Mouse (Mus musculus): ENCODE data around the gene Pom121. TPM values are rescaled to one million over a fixed set of nuclear protein-coding genes. Genes with fewer than 3 reads are reported as not detected.

Gene Pom121
- polyA plus RNA-seq, 1 experiment = 50.3 TPM

DNA sequence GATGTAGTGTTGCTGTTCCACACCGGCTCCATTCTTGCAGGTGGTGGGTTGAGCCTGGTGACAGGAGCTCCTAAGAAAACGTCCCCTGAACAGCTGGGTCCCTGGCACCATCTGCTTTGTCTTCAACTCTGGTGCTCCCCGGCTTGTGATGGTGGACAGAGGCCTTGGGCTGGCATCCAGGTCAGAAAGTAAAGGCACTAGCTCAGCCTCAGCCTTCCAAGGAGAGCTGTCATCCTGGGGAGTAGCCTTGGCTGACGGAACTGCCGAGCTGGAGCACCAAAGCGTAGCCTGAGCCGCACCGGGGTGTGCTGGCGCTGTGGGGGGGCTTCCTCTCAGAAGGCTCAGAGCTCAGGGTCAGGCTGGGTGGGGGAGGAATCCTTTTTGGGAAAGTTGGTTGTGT lies 15.9 kb upstream of the Pom121 start:
- H3K4me1 ChIP-seq (replicated peaks; ENCODE audit: control insufficient read depth, insufficient read depth, low read length) = peaks cover 6% of the 10 kb centered on the region; the same call in 1 of the 2 replicates
- no peak overlapping the region for H3K4me3 ChIP-seq (ENCODE audit: control insufficient read depth, insufficient read depth, low read length)
- H3K27ac ChIP-seq (ENCODE audit: control insufficient read depth, insufficient read depth, low read length) = no peak overlapping the region
- H3K36me3 ChIP-seq (ENCODE audit: control insufficient read depth, insufficient read depth, low read length) = no peaks in the 10 kb centered on the region
- DNase-seq = no peak
- no peaks in the 10 kb centered on the region for H3K27me3 ChIP-seq (ENCODE audit: control insufficient read depth, insufficient read depth, low read length)
- TF ChIP-seq CTCF (IDR thresholded peaks at IDR 0.05; ENCODE audit: borderline replicate concordance, control insufficient read depth, extremely low read depth, insufficient read depth, low read length, poor library complexity) = no peak
- TF ChIP-seq POLR2A (IDR thresholded peaks at IDR 0.05; ENCODE audit: control insufficient read depth, extremely low read depth, insufficient read depth, low read length, poor library complexity) = no peak
- 90% methylated on average over 9 of the region's 9 CpGs for WGBS

DNA sequence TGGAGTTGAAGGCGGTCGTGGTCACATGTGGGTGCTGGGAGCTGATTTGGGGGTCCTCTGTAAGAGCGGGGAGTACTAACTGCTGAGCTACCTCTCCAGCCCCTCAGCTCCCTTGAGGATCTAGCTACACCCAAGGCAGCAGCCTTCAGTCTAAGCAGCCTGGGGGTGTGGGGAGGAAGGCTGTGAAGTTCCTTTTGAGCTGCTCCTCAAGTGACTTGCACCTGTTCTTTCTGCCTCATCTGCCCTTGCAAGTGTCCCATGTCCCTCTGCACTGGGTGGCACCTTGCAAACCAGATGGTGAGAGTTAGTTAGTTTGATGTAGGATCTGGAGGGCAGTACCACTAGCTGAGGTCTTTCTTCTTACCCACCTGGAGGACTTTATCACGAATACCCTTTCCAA lies 13.8 kb upstream of the Pom121 start:
- TF ChIP-seq CTCF (IDR thresholded peaks at IDR 0.05; ENCODE audit: borderline replicate concordance, control insufficient read depth, extremely low read depth, insufficient read depth, low read length, poor library complexity) = no peak
- TF ChIP-seq POLR2A (IDR thresholded peaks at IDR 0.05; ENCODE audit: control insufficient read depth, extremely low read depth, insufficient read depth, low read length, poor library complexity) = no peak
- no peak overlapping the region for H3K27ac ChIP-seq (ENCODE audit: control insufficient read depth, insufficient read depth, low read length)
- no peaks in the 10 kb centered on the region for H3K36me3 ChIP-seq (ENCODE audit: control insufficient read depth, insufficient read depth, low read length)
- peaks cover 6% of the 10 kb centered on the region; the same call in 1 of the 2 replicates for H3K4me1 ChIP-seq (replicated peaks; ENCODE audit: control insufficient read depth, insufficient read depth, low read length)
- no peak overlapping the region for H3K4me3 ChIP-seq (ENCODE audit: control insufficient read depth, insufficient read depth, low read length)
- no peak for DNase-seq
- 74% methylated on average over 4 of the region's 4 CpGs for whole genome bisulfite sequencing
- H3K27me3 ChIP-seq (ENCODE audit: control insufficient read depth, insufficient read depth, low read length) = no peaks in the 10 kb centered on the region

DNA sequence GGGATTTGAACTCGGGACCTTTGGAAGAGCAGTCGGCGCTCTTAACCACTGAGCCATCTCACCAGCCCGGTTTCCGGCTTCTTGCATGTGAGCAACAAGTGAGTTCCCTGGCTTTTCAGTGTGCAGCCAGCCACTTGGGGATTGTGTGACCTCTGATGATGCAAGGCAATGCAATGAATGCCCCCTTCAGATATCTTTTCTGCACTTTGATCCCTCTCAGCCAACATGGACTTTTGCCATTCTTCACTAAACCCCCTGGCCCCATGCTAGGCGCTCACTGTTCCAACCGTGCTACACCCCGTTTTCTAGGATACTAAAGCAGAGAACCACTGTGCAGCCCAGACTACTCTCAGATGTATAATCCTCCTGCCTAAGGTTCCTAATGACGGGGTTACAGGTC lies 11.1 kb upstream of the Pom121 start:
- no peak overlapping the region for H3K4me3 ChIP-seq (ENCODE audit: control insufficient read depth, insufficient read depth, low read length)
- H3K27ac ChIP-seq (ENCODE audit: control insufficient read depth, insufficient read depth, low read length) = no peak overlapping the region
- TF ChIP-seq POLR2A (IDR thresholded peaks at IDR 0.05; ENCODE audit: control insufficient read depth, extremely low read depth, insufficient read depth, low read length, poor library complexity) (no peak), CTCF (IDR thresholded peaks at IDR 0.05; ENCODE audit: borderline replicate concordance, control insufficient read depth, extremely low read depth, insufficient read depth, low read length, poor library complexity) (no peak)
- no peaks in the 10 kb centered on the region for H3K27me3 ChIP-seq (ENCODE audit: control insufficient read depth, insufficient read depth, low read length)
- WGBS = 91% methylated on average over 9 of the region's 9 CpGs
- peaks cover 5% of the 10 kb centered on the region; the same call in 1 of the 2 replicates for H3K4me1 ChIP-seq (replicated peaks; ENCODE audit: control insufficient read depth, insufficient read depth, low read length)
- DNase-seq = no peak
- H3K36me3 ChIP-seq (ENCODE audit: control insufficient read depth, insufficient read depth, low read length) = no peaks in the 10 kb centered on the region

DNA sequence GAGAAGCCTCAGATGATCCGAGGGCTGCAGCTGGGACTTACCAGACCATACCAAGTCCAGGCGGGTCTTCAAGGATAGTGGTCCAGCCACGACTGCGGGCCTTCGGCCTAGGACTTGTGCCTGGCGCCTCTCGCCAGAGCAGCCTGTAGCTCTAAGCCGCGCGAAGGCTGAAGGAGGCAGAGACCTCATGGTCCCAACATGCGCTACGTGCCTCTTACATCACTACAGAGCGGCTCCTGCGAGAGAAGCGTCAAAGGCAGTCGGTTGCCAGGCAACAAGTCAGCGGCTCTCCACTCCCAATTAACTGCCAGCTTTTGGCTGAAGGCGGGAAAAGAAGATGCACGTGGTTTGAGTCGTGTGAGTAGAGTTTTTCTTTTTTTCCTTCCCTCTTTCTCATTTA lies 10.3 kb upstream of the Pom121 start:
- Histone ChIP-seq H3K4me1 (replicated peaks; ENCODE audit: control insufficient read depth, insufficient read depth, low read length) (0 out of 2 replicates have a peak, but pooled peaks cover 2% of the 10 kb centered on the region), H3K4me3 (ENCODE audit: control insufficient read depth, insufficient read depth, low read length) (no peak overlapping the region), H3K27ac (ENCODE audit: control insufficient read depth, insufficient read depth, low read length) (no peak overlapping the region), H3K36me3 (ENCODE audit: control insufficient read depth, insufficient read depth, low read length) (no peaks in the 10 kb centered on the region), H3K27me3 (ENCODE audit: control insufficient read depth, insufficient read depth, low read length) (no peaks in the 10 kb centered on the region)
- no peak for TF ChIP-seq CTCF (IDR thresholded peaks at IDR 0.05; ENCODE audit: borderline replicate concordance, control insufficient read depth, extremely low read depth, insufficient read depth, low read length, poor library complexity)
- TF ChIP-seq POLR2A (IDR thresholded peaks at IDR 0.05; ENCODE audit: control insufficient read depth, extremely low read depth, insufficient read depth, low read length, poor library complexity) = no peak
- 71% methylated on average over 20 of the region's 20 CpGs for WGBS
- DNase-seq = no peak

DNA sequence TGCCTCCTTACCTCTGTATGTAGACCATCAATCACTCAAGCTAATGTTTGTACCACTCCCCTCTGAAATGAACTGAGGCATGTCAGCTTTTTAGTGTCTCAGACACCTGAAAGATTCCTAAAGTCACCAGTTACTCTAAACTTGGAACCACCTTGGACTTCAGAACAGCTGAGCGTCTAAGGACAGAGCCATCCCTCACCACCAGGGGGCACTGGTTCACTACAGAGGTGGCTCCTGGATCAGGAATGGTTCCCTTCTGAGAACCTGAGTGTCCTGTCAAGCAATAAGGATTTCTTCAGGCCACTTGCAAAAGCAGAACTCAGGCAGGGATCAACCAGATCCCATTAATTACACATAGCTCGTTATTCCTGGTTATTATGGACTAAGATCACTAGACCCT lies 5.9 kb upstream of the Pom121 start:
- 6% methylated on average over 2 of the region's 2 CpGs for WGBS
- DNase-seq = peak; percentile 75

DNA sequence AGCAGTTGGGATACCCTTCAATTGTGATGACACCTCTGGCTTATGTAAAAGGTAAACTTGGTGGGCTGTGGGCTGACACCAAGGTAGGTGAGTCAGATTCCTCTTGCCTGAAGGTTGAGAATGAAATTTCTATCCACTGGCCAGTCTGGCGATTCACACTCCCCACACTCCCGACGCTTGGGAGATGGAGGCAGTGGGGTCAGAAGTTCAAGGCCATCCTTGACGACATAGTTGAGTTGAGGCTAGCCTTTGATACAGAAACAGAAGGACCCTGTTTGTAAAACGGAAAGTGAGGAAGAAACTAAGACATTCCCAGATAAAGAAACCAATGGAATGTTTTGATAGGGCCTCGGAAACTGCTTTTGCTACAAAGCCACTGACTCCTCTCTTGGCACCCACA lies 5.0 kb upstream of the Pom121 start:
- WGBS = 91% methylated on average over 6 of the region's 6 CpGs
- no peak overlapping the region for H3K4me3 ChIP-seq (ENCODE audit: control insufficient read depth, insufficient read depth, low read length)

More for the DNA sequence above, 5.9 kb upstream of the Pom121 start:
- TF ChIP-seq CTCF (IDR thresholded peaks at IDR 0.05; ENCODE audit: borderline replicate concordance, control insufficient read depth, extremely low read depth, insufficient read depth, low read length, poor library complexity) (peak; percentile 31; the same call in 1 of the 2 replicates), POLR2A (IDR thresholded peaks at IDR 0.05; ENCODE audit: control insufficient read depth, extremely low read depth, insufficient read depth, low read length, poor library complexity) (no peak)
- Histone ChIP-seq H3K27ac (ENCODE audit: control insufficient read depth, insufficient read depth, low read length) (no peak overlapping the region), H3K27me3 (ENCODE audit: control insufficient read depth, insufficient read depth, low read length) (no peaks in the 10 kb centered on the region), H3K4me1 (replicated peaks; ENCODE audit: control insufficient read depth, insufficient read depth, low read length) (no peaks in the 10 kb centered on the region), H3K4me3 (ENCODE audit: control insufficient read depth, insufficient read depth, low read length) (no peak overlapping the region), H3K36me3 (ENCODE audit: control insufficient read depth, insufficient read depth, low read length) (no peaks in the 10 kb centered on the region)

DNA sequence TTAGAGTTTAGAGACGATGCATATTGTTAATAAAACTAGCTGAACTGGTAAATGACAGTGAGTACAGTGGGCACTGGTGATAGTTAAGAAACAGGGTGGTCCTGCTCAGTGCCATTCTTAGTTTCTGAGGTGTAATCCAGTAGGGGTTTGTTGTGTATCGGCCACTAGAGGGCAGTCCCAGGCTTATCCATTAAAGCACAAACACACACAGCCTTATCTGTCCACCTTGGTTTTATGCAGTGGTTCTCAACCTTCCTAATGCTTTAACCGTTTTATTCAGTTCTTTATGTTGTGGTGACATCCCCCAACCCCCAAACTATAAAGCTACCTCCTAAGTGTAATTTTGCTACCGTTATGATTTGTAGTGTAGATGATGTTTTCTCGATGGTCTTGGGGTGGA lies 1.5 kb upstream of the Pom121 start:
- peaks cover 12% of the 10 kb centered on the region for H3K36me3 ChIP-seq (ENCODE audit: control insufficient read depth, insufficient read depth, low read length)
- H3K4me3 ChIP-seq (ENCODE audit: control insufficient read depth, insufficient read depth, low read length) = no peak overlapping the region
- no peak overlapping the region for H3K27ac ChIP-seq (ENCODE audit: control insufficient read depth, insufficient read depth, low read length)
- peak; percentile 37 for DNase-seq
- TF ChIP-seq CTCF (IDR thresholded peaks at IDR 0.05; ENCODE audit: borderline replicate concordance, control insufficient read depth, extremely low read depth, insufficient read depth, low read length, poor library complexity) (no peak), POLR2A (IDR thresholded peaks at IDR 0.05; ENCODE audit: control insufficient read depth, extremely low read depth, insufficient read depth, low read length, poor library complexity) (no peak)
- peaks cover 10% of the 10 kb centered on the region; the same call in 1 of the 2 replicates for H3K4me1 ChIP-seq (replicated peaks; ENCODE audit: control insufficient read depth, insufficient read depth, low read length)
- WGBS = 57% methylated on average over 5 of the region's 5 CpGs
- H3K27me3 ChIP-seq (ENCODE audit: control insufficient read depth, insufficient read depth, low read length) = no peaks in the 10 kb centered on the region

More for the DNA sequence above, 5.0 kb upstream of the Pom121 start:
- Histone ChIP-seq H3K27ac (ENCODE audit: control insufficient read depth, insufficient read depth, low read length) (no peak overlapping the region), H3K36me3 (ENCODE audit: control insufficient read depth, insufficient read depth, low read length) (no peaks in the 10 kb centered on the region), H3K27me3 (ENCODE audit: control insufficient read depth, insufficient read depth, low read length) (no peaks in the 10 kb centered on the region), H3K4me1 (replicated peaks; ENCODE audit: control insufficient read depth, insufficient read depth, low read length) (peaks cover 5% of the 10 kb centered on the region; the same call in 1 of the 2 replicates)
- no peak for DNase-seq
- no peak for TF ChIP-seq POLR2A (IDR thresholded peaks at IDR 0.05; ENCODE audit: control insufficient read depth, extremely low read depth, insufficient read depth, low read length, poor library complexity)
- no peak for TF ChIP-seq CTCF (IDR thresholded peaks at IDR 0.05; ENCODE audit: borderline replicate concordance, control insufficient read depth, extremely low read depth, insufficient read depth, low read length, poor library complexity)
